Mouse (Mus musculus): ENCODE results near the gene Gm21972.

DNA sequence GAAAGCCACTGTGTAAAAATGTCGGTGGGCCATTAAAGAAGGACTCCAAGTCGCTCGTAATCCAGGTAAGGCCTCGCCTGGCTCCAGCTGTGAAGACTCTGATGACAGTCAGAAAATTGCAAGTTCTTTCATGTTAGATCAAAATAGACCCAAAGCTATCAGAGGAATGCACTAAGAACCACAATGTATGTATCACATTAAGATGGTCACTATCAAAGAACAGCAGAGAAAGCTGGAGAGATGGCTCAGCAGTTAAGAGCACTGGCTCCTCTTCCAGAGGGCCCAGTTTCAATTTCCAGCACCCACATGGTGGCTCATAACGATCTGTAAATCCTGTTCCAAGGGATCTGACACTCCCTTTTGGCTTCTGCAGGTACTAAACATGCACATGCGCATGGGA is 26.6 kb downstream of the Gm21972 start:
- TF ChIP-seq CTCF (IDR thresholded peaks at IDR 0.05; ENCODE audit: extremely low read depth, insufficient read length, insufficient replicate concordance, low read depth, low read length) (no peak), POLR2A (IDR thresholded peaks at IDR 0.05; ENCODE audit: low read depth, low read length) (no peak)
